In genomic region chr6:145652986-145653385, GRCm38 (mm10) we compare ENCODE assay signal across 38 mouse cellular contexts. TPM values are rescaled to one million over a fixed set of nuclear protein-coding genes. Genes with fewer than 3 reads are reported as not detected.
"Had no signal": no experiment of that assay in that cellular context is flagged by ENCODE, and none has a peak within 500 bp of the region (broad histone marks: within the 10 kb centered on the region; RNA-seq: fewer than 3 reads in every experiment).

No protein-coding gene starts in this region.

- H3K4me1 ChIP-seq: hindbrain, embryonic 13.5 days; hindbrain, embryonic 15.5 days; limb, embryonic 13.5 days; limb, embryonic 15.5 days had no signal

- H3K9me3 ChIP-seq: heart, embryonic 10.5 days; hindbrain, embryonic 13.5 days; hindbrain, embryonic 15.5 days; limb, embryonic 15.5 days had no signal

- H3K27me3 ChIP-seq: heart, embryonic 12.5 days; hindbrain, embryonic 13.5 days; hindbrain, embryonic 15.5 days; kidney, embryonic 15.5 days; limb, embryonic 13.5 days; limb, embryonic 15.5 days had no signal

- ATAC-seq: forebrain, postnatal 0 days; hindbrain, postnatal 0 days; intestine, embryonic 16.5 days had no signal

- H3K4me3 ChIP-seq: heart, embryonic 10.5 days; heart, embryonic 12.5 days; hindbrain, embryonic 13.5 days; hindbrain, embryonic 15.5 days; kidney, embryonic 15.5 days; limb, embryonic 13.5 days; limb, embryonic 15.5 days had no signal

- H3K27ac ChIP-seq: heart, embryonic 10.5 days; hindbrain, embryonic 13.5 days; hindbrain, embryonic 15.5 days; hindbrain, postnatal 0 days; kidney, embryonic 15.5 days; kidney, postnatal 0 days; limb, embryonic 13.5 days; limb, embryonic 15.5 days had no signal

- H3K9ac ChIP-seq: forebrain, postnatal 0 days; heart, embryonic 12.5 days; hindbrain, embryonic 13.5 days; hindbrain, embryonic 15.5 days; kidney, embryonic 15.5 days; limb, embryonic 13.5 days; limb, embryonic 15.5 days had no signal

- H3K4me2 ChIP-seq: heart, embryonic 12.5 days; hindbrain, embryonic 13.5 days; hindbrain, embryonic 15.5 days; kidney, embryonic 15.5 days; limb, embryonic 13.5 days; limb, embryonic 15.5 days had no signal

- DNase-seq: forebrain, postnatal 0 days; gastrocnemius, postnatal 14 days; gastrocnemius, postnatal 36 days; heart, adult 18-20 months; heart, postnatal 10 days; heart, postnatal 36 days; kidney, adult 11 months; kidney, adult 2 months; kidney, adult 9 months; kidney, postnatal 14 days; kidney, postnatal 36 days; layer of hippocampus, adult 9-11 months; layer of hippocampus, postnatal 36 days; left cerebral cortex, postnatal 4 days had no signal

- H3K36me3 ChIP-seq: heart, embryonic 10.5 days; hindbrain, embryonic 13.5 days; hindbrain, embryonic 15.5 days; kidney, embryonic 15.5 days; limb, embryonic 13.5 days; limb, embryonic 15.5 days had no signal

RNA-seq across cellular contexts. Expression of gene Tuba3b, which starts 37.4 kb away (rescaled TPM):
- total RNA-seq: forebrain, postnatal 0 days; gastrocnemius, adult 18-20 months; gastrocnemius, adult 8-10 months; gastrocnemius, postnatal 14 days; gastrocnemius, postnatal 36 days; hematopoietic stem cell, adult 5-6 weeks; hindbrain, postnatal 0 days; layer of hippocampus, adult 18-20 months; layer of hippocampus, adult 8-10 months; layer of hippocampus, postnatal 14 days; layer of hippocampus, postnatal 36 days; left cerebral cortex, adult 18-20 months; left cerebral cortex, adult 8-10 months; left cerebral cortex, postnatal 10 days; left cerebral cortex, postnatal 25 days; left cerebral cortex, postnatal 4 days had no signal
- polyA plus RNA-seq: forebrain, postnatal 0 days; heart, embryonic 12.5 days; hindbrain, embryonic 11.5 days; hindbrain, embryonic 13.5 days; hindbrain, embryonic 15.5 days; hindbrain, postnatal 0 days; intestine, embryonic 14.5 days; intestine, embryonic 16.5 days; kidney, embryonic 15.5 days; kidney, postnatal 0 days; large intestine, adult 2 months; limb, embryonic 11.5 days; limb, embryonic 13.5 days; limb, embryonic 15.5 days had no signal

RNA-seq across cellular contexts. Expression of gene Lmntd1, which starts 38.9 kb away (rescaled TPM):
- total RNA-seq: gastrocnemius, adult 18-20 months; gastrocnemius, postnatal 36 days; hematopoietic stem cell, adult 5-6 weeks had no signal
- polyA plus RNA-seq: hindbrain, embryonic 11.5 days had no signal
